Mouse (Mus musculus) liver, adult 2 months (tissue): ENCODE measurements around the gene Lalba.
"Not testable (repeated sequence)": the region's sequence is repeated elsewhere in the genome, so short reads cannot be mapped to it uniquely, and the experiment has no call there.

ENCODE experiments used
- CTCF ChIP-seq: fragments of 200-500 bp; IDR thresholded peaks from 2 replicates; pipeline ENCODE4 v1.5.1; 2011; ENCODE audit warnings: low read depth, low read length, control low read depth
- POLR2A ChIP-seq: fragments of 200-500 bp; IDR thresholded peaks from 2 replicates; pipeline ENCODE4 v1.6.1; 2011; ENCODE audit warnings: low read length, control low read depth; ENCODE audit not compliant: insufficient read depth; ENCODE audit errors: extremely low read depth

DNA sequence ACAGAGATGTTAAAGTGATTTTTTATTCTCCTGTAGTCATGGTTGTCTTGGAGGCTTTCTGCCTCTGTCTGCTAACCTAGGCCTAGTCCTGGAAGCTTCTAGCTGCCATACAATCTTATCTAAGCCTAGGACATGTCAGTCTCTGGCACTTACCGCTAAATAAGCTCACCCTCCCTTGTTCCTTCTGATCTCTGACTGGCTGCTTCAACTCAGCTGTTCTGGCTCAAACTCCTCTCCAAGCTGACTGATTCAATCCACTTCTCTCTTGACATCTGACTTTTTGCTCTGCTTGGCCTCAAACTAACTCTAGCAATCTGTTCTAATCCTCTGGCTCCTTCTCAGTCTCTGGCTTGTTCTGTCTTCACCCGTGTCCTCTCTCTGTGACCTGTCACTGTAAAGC is 32.3 kb upstream of the Lalba start:
- not testable (repeated sequence) for TF ChIP-seq CTCF, POLR2A
